Mouse (Mus musculus): ENCODE results near the gene Stk33. TPM values are rescaled to one million over a fixed set of nuclear protein-coding genes. Genes with fewer than 3 reads are reported as not detected.
"Not testable (repeated sequence)": the region's sequence is repeated elsewhere in the genome, so short reads cannot be mapped to it uniquely, and the experiment has no call there.

Stk33 gene
- polyA plus RNA-seq, 1 experiment from 2014 or later: 5.4 TPM

- no peaks in the 10 kb centered on the region for H3K4me1 ChIP-seq (ENCODE audit: insufficient read depth, low read depth, low read length)
- H3K9ac ChIP-seq (replicated peaks; ENCODE audit: low read depth): no peak overlapping the region
- no peaks in the 10 kb centered on the region for H3K27me3 ChIP-seq (replicated peaks; ENCODE audit: insufficient read depth, low read length)
- DNase-seq (ENCODE audit: low spot score): no peak
- no peaks in the 10 kb centered on the region for H3K36me3 ChIP-seq (ENCODE audit: insufficient read depth, low read length)
- H3K4me3 ChIP-seq (ENCODE audit: low read depth, low read length): no peak overlapping the region
- no peak overlapping the region for H3K4me2 ChIP-seq (replicated peaks; ENCODE audit: low read depth, low read length)
- no peak for ATAC-seq
- no peaks in the 10 kb centered on the region for H3K9me3 ChIP-seq (ENCODE audit: low read length)
- no peak overlapping the region for H3K27ac ChIP-seq (ENCODE audit: low read length)
- TF ChIP-seq EP300 (IDR thresholded peaks at IDR 0.05) (no peak), CTCF (IDR thresholded peaks at IDR 0.05) (no peak)
- WGBS: 66% methylated on average over 1 of the region's 1 CpGs
Measured at GRCm38 (mm10) chr7:109381131-109381530, 57.8 kb downstream of the Stk33 start.

- WGBS: 82% methylated on average over 6 of the region's 6 CpGs
- not testable (repeated sequence) for H3K9me3 ChIP-seq (ENCODE audit: low read length); H3K4me1 ChIP-seq (ENCODE audit: insufficient read depth, low read depth, low read length); ATAC-seq; H3K4me3 ChIP-seq (ENCODE audit: low read depth, low read length); H3K4me2 ChIP-seq (replicated peaks; ENCODE audit: low read depth, low read length); H3K9ac ChIP-seq (replicated peaks; ENCODE audit: low read depth); DNase-seq (ENCODE audit: low spot score); H3K36me3 ChIP-seq (ENCODE audit: insufficient read depth, low read length); H3K27me3 ChIP-seq (replicated peaks; ENCODE audit: insufficient read depth, low read length); H3K27ac ChIP-seq (ENCODE audit: low read length)
Measured at GRCm38 (mm10) chr7:109373556-109373955, 65.3 kb downstream of the Stk33 start.

GRCm38 (mm10) chr7:109358435-109359187 is 80.3 kb downstream of the Stk33 start:
- H3K9ac ChIP-seq (replicated peaks; ENCODE audit: low read depth): no peak overlapping the region
- H3K9me3 ChIP-seq (ENCODE audit: low read length): no peaks in the 10 kb centered on the region
- ATAC-seq (no peak), DNase-seq (ENCODE audit: low spot score) (no peak)
- TF ChIP-seq CTCF (IDR thresholded peaks at IDR 0.05) (no peak), EP300 (IDR thresholded peaks at IDR 0.05) (no peak)
- H3K4me3 ChIP-seq (ENCODE audit: low read depth, low read length): no peak overlapping the region
- H3K27me3 ChIP-seq (replicated peaks; ENCODE audit: insufficient read depth, low read length): no peaks in the 10 kb centered on the region
- WGBS: 84% methylated on average over 5 of the region's 5 CpGs
- H3K4me1 ChIP-seq (ENCODE audit: insufficient read depth, low read depth, low read length): no peaks in the 10 kb centered on the region
- no peak overlapping the region for H3K4me2 ChIP-seq (replicated peaks; ENCODE audit: low read depth, low read length)
- no peaks in the 10 kb centered on the region for H3K36me3 ChIP-seq (ENCODE audit: insufficient read depth, low read length)
- H3K27ac ChIP-seq (ENCODE audit: low read length): no peak overlapping the region

GRCm38 (mm10) chr7:109357877-109358276 is 81.0 kb downstream of the Stk33 start:
- Histone ChIP-seq H3K4me2 (replicated peaks; ENCODE audit: low read depth, low read length) (no peak overlapping the region), H3K9ac (replicated peaks; ENCODE audit: low read depth) (no peak overlapping the region), H3K36me3 (ENCODE audit: insufficient read depth, low read length) (no peaks in the 10 kb centered on the region), H3K9me3 (ENCODE audit: low read length) (no peaks in the 10 kb centered on the region), H3K27ac (ENCODE audit: low read length) (no peak overlapping the region), H3K4me3 (ENCODE audit: low read depth, low read length) (no peak overlapping the region), H3K27me3 (replicated peaks; ENCODE audit: insufficient read depth, low read length) (no peaks in the 10 kb centered on the region), H3K4me1 (ENCODE audit: insufficient read depth, low read depth, low read length) (no peaks in the 10 kb centered on the region)
- ATAC-seq (no peak), DNase-seq (ENCODE audit: low spot score) (no peak)
- 53% methylated on average over 1 of the region's 1 CpGs for WGBS
- TF ChIP-seq CTCF (IDR thresholded peaks at IDR 0.05): no peak
- no peak for TF ChIP-seq EP300 (IDR thresholded peaks at IDR 0.05)

- TF ChIP-seq CTCF (IDR thresholded peaks at IDR 0.05) (no peak), EP300 (IDR thresholded peaks at IDR 0.05) (no peak)
- no peaks in the 10 kb centered on the region for H3K9me3 ChIP-seq (ENCODE audit: low read length)
- no peak overlapping the region for H3K27ac ChIP-seq (ENCODE audit: low read length)
- DNase-seq (ENCODE audit: low spot score) (no peak), ATAC-seq (no peak)
- H3K4me2 ChIP-seq (replicated peaks; ENCODE audit: low read depth, low read length): no peak overlapping the region
- no peaks in the 10 kb centered on the region for H3K4me1 ChIP-seq (ENCODE audit: insufficient read depth, low read depth, low read length)
- 73% methylated on average over 3 of the region's 3 CpGs for WGBS
- H3K27me3 ChIP-seq (replicated peaks; ENCODE audit: insufficient read depth, low read length): no peaks in the 10 kb centered on the region
- H3K4me3 ChIP-seq (ENCODE audit: low read depth, low read length): no peak overlapping the region
- H3K36me3 ChIP-seq (ENCODE audit: insufficient read depth, low read length): no peaks in the 10 kb centered on the region
- H3K9ac ChIP-seq (replicated peaks; ENCODE audit: low read depth): no peak overlapping the region
Measured at GRCm38 (mm10) chr7:109347241-109347640, 91.6 kb downstream of the Stk33 start.

- Histone ChIP-seq H3K9me3 (ENCODE audit: low read length) (no peaks in the 10 kb centered on the region), H3K27ac (ENCODE audit: low read length) (no peak overlapping the region), H3K4me1 (ENCODE audit: insufficient read depth, low read depth, low read length) (no peaks in the 10 kb centered on the region), H3K4me2 (replicated peaks; ENCODE audit: low read depth, low read length) (no peak overlapping the region), H3K4me3 (ENCODE audit: low read depth, low read length) (no peak overlapping the region), H3K36me3 (ENCODE audit: insufficient read depth, low read length) (no peaks in the 10 kb centered on the region), H3K27me3 (replicated peaks; ENCODE audit: insufficient read depth, low read length) (no peaks in the 10 kb centered on the region), H3K9ac (replicated peaks; ENCODE audit: low read depth) (no peak overlapping the region)
- TF ChIP-seq CTCF (IDR thresholded peaks at IDR 0.05) (no peak), EP300 (IDR thresholded peaks at IDR 0.05) (no peak)
- WGBS: 71% methylated on average over 8 of the region's 8 CpGs
- DNase-seq (ENCODE audit: low spot score): no peak
- no peak for ATAC-seq
Measured at GRCm38 (mm10) chr7:109331722-109332121, 107.2 kb downstream of the Stk33 start.

Measured in lung, postnatal 0 days (tissue).